Mouse (Mus musculus): ENCODE results near the gene Samd3. TPM values are rescaled to one million over a fixed set of nuclear protein-coding genes. Genes with fewer than 3 reads are reported as not detected.

Gene Samd3
- polyA plus RNA-seq, 1 experiment from 2014 or later = not detected

- H3K36me3 ChIP-seq = peaks cover 28% of the 10 kb centered on the region
- H3K9me3 ChIP-seq (replicated peaks) = no peaks in the 10 kb centered on the region
- WGBS = 93% methylated on average over 15 of the region's 15 CpGs
- ATAC-seq (ENCODE audit: low FRiP score) = no peak
- no peaks in the 10 kb centered on the region for H3K4me1 ChIP-seq
- H3K27me3 ChIP-seq (replicated peaks) = no peaks in the 10 kb centered on the region
- H3K4me2 ChIP-seq = no peak overlapping the region
- no peak overlapping the region for H3K27ac ChIP-seq (replicated peaks)
- no peak overlapping the region for H3K4me3 ChIP-seq (replicated peaks)
- no peak overlapping the region for H3K9ac ChIP-seq (replicated peaks)
These were observed 84.8 kb downstream of the Samd3 start for GRCm38 (mm10) chr10:26314327-26314726.

GRCm38 (mm10) chr10:26320679-26321078 lies 91.2 kb downstream of the Samd3 start:
- no peak overlapping the region for H3K9ac ChIP-seq (replicated peaks)
- H3K4me3 ChIP-seq (replicated peaks) = no peak overlapping the region
- H3K4me2 ChIP-seq = no peak overlapping the region
- H3K4me1 ChIP-seq = no peaks in the 10 kb centered on the region
- no peak for ATAC-seq (ENCODE audit: low FRiP score)
- no peaks in the 10 kb centered on the region for H3K9me3 ChIP-seq (replicated peaks)
- H3K27me3 ChIP-seq (replicated peaks) = no peaks in the 10 kb centered on the region
- 93% methylated on average over 4 of the region's 4 CpGs for WGBS
- peaks cover 18% of the 10 kb centered on the region for H3K36me3 ChIP-seq
- H3K27ac ChIP-seq (replicated peaks) = no peak overlapping the region

Other genes starting within 250 kb of the Samd3 start
- gene Gm9767, start 151.5 kb upstream of the Samd3 start, polyA plus RNA-seq (2015; fragmentation: Nextera tagmentation; extraction: Ambion mirVana) = 1.4 and 3.0 TPM in 2 replicates
- gene Tmem200a, start 150.7 kb upstream of the Samd3 start, polyA plus RNA-seq (2015; fragmentation: Nextera tagmentation; extraction: Ambion mirVana) = 15.5 and 20.1 TPM in 2 replicates
- gene L3mbtl3, start 146.3 kb downstream of the Samd3 start, polyA plus RNA-seq (2015; fragmentation: Nextera tagmentation; extraction: Ambion mirVana) = 18.8 and 21.1 TPM in 2 replicates